Comparison of ENCODE assay signal across 21 mouse cellular contexts in the genomic region with DNA sequence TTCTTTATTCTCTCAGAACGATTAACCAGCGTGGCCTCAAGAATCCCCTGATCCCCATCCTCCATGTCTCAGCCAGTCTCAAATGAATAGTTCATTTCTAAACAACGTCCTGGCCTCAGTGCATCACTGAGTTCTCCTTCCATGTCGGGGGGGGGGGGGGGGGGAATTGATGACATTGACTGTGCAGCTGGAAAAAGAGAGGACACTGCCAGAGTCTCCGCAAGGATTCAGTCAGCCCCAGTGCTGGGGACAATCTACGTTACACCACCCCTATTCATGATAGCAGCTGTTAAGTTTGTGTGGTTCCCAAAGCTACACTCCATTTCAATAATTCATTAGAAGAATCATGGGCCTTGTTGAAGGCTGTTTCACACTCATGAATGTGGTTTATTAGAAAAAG.
"Had no signal": no experiment of that assay in that cellular context is flagged by ENCODE, and none has a peak within 500 bp of the region (broad histone marks: within the 10 kb centered on the region; RNA-seq: fewer than 3 reads in every experiment).

No protein-coding gene starts in this region.

- H3K4me1 ChIP-seq: limb, embryonic 12.5 days; megakaryocyte, embryonic 14.5 days; midbrain, embryonic 10.5 days; midbrain, embryonic 13.5 days had no signal

- H3K9ac ChIP-seq: limb, embryonic 12.5 days; limb, embryonic 15.5 days; liver, embryonic 14.5 days; liver, postnatal 0 days; midbrain, embryonic 13.5 days; neural tube, embryonic 13.5 days had no signal

- H3K27ac ChIP-seq: kidney, postnatal 0 days; limb, embryonic 12.5 days; limb, embryonic 15.5 days; liver, embryonic 14.5 days; midbrain, embryonic 10.5 days; midbrain, embryonic 13.5 days; neural tube, embryonic 13.5 days had no signal

- H3K4me2 ChIP-seq: limb, embryonic 12.5 days; limb, embryonic 15.5 days; liver, embryonic 11.5 days; midbrain, embryonic 13.5 days; neural tube, embryonic 13.5 days had no signal

- ATAC-seq: intestine, postnatal 0 days; liver, postnatal 0 days; midbrain, embryonic 13.5 days; midbrain, embryonic 16.5 days had no signal

- H3K9me3 ChIP-seq: limb, embryonic 15.5 days; midbrain, embryonic 10.5 days; midbrain, embryonic 13.5 days; neural tube, embryonic 13.5 days had no signal

- DNase-seq: kidney, postnatal 25 days; left cerebral cortex, postnatal 4 days; liver, postnatal 0 days; retina, postnatal 1 day; right cerebral cortex, postnatal 25 days; spleen, adult 18-20 months; thymus, adult 2 months; thymus, postnatal 14 days; thymus, postnatal 4 days had no signal

- H3K4me3 ChIP-seq: limb, embryonic 12.5 days; limb, embryonic 15.5 days; megakaryocyte, embryonic 14.5 days; midbrain, embryonic 10.5 days; midbrain, embryonic 13.5 days; myocyte; neural tube, embryonic 13.5 days had no signal

- H3K36me3 ChIP-seq: limb, embryonic 12.5 days; limb, embryonic 15.5 days; midbrain, embryonic 10.5 days; midbrain, embryonic 13.5 days; neural tube, embryonic 13.5 days had no signal

- H3K27me3 ChIP-seq: limb, embryonic 12.5 days; limb, embryonic 15.5 days; midbrain, embryonic 13.5 days; neural tube, embryonic 13.5 days had no signal
